Comparison of ENCODE assay signal across 14 mouse cellular contexts in the genomic region with DNA sequence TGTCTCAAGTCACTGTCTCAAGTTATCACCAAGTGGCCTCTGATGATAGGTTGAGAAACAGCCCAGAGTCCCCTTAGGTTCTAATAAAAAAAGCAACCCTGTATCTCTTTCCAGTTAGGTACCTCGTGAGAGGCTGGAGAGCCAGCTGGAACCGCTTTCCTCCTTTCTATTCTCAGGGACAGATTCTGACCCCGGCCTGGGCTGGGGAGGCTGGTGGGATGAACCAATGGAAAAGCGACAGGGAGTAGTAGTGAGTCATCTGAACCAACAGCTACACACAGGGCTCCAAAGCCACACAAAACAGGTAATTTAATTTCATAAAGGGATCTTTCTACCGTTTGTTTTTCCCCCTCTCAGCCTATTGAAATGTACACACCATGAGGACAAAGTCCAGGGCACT. TPM values are rescaled to one million over a fixed set of nuclear protein-coding genes. Genes with fewer than 3 reads are reported as not detected.
DNase-seq lines count a peak whose midpoint lies in the region; ATAC-seq and TF ChIP-seq lines count a peak whose summit lies in the region.
"Had no signal": no experiment of that assay in that cellular context is flagged by ENCODE, and none has a peak within 500 bp of the region (broad histone marks: within the 10 kb centered on the region; RNA-seq: fewer than 3 reads in every experiment).

No protein-coding gene starts in this region.

- no peak overlapping the region for H3K4me2 ChIP-seq in heart, embryonic 12.5 days
- H3K4me2 ChIP-seq in forebrain, embryonic 13.5 days = no peak overlapping the region

- peaks cover 3% of the 10 kb centered on the region; the same call in 1 of the 2 replicates for H3K36me3 ChIP-seq in heart, adult 2 months (ENCODE audit: control insufficient read depth, insufficient read depth, low read length)
- H3K36me3 ChIP-seq in heart, embryonic 12.5 days = no peaks in the 10 kb centered on the region
- no peaks in the 10 kb centered on the region for H3K36me3 ChIP-seq in forebrain, embryonic 13.5 days (ENCODE audit: poor library complexity, severe bottlenecking)

- peak in 1 of 2 experiments; percentile 63 for DNase-seq in heart, adult 2 months
- peak; percentile 41 for DNase-seq in MN1 (ENCODE audit: low spot score)
- peak; percentile 19 for DNase-seq in large intestine, adult 2 months (ENCODE audit: low read depth, low spot score)
- no peak for DNase-seq in urinary bladder, adult 18-20 months (ENCODE audit: low spot score in 2 of 2)
- DNase-seq in right cerebral cortex, postnatal 10 days (ENCODE audit: low spot score in 2 of 2) = no peak
- DNase-seq: cerebellum, adult 11 months; gastrocnemius, postnatal 25 days; kidney, postnatal 14 days had no signal

- no peak for TF ChIP-seq CTCF in heart, adult 2 months (IDR thresholded peaks at IDR 0.05)

- no peak for TF ChIP-seq EP300 in heart, adult 2 months (IDR thresholded peaks at IDR 0.05; ENCODE audit: insufficient read depth, low read depth, low read length)

- no peak for TF ChIP-seq POLR2A in heart, adult 2 months (IDR thresholded peaks at IDR 0.05; ENCODE audit: insufficient read depth, low read depth, low read length)

- no peak overlapping the region for H3K9ac ChIP-seq in heart, adult 2 months (ENCODE audit: low read depth, low read length)
- no peak overlapping the region for H3K9ac ChIP-seq in heart, embryonic 12.5 days
- no peak overlapping the region for H3K9ac ChIP-seq in forebrain, embryonic 13.5 days

- H3K9me3 ChIP-seq in heart, embryonic 12.5 days (replicated peaks) = no peaks in the 10 kb centered on the region
- H3K9me3 ChIP-seq in forebrain, embryonic 13.5 days (replicated peaks) = no peaks in the 10 kb centered on the region

- no peaks in the 10 kb centered on the region; the same call in 1 of the 2 replicates for H3K4me1 ChIP-seq in heart, adult 2 months (ENCODE audit: control insufficient read depth, insufficient read depth, low read length)
- peaks cover 2% of the 10 kb centered on the region; the same call in 1 of the 2 replicates for H3K4me1 ChIP-seq in heart, embryonic 12.5 days (replicated peaks)
- H3K4me1 ChIP-seq in forebrain, embryonic 13.5 days = peaks cover 43% of the 10 kb centered on the region

- H3K4me3 ChIP-seq in heart, adult 2 months = no peak overlapping the region
- no peak overlapping the region for H3K4me3 ChIP-seq in heart, embryonic 12.5 days
- H3K4me3 ChIP-seq in forebrain, embryonic 13.5 days = no peak overlapping the region
- H3K4me3 ChIP-seq: myocyte had no signal

- H3K79me2 ChIP-seq in heart, adult 2 months (replicated peaks; ENCODE audit: control insufficient read depth, insufficient read depth, low read length) = no peaks in the 10 kb centered on the region

- peak overlapping the region; percentile 49 for H3K27ac ChIP-seq in heart, adult 2 months
- H3K27ac ChIP-seq in heart, embryonic 12.5 days (ENCODE audit: poor library complexity, severe bottlenecking) = no peak overlapping the region
- peak overlapping the region; percentile 86 for H3K27ac ChIP-seq in forebrain, embryonic 13.5 days

- no peak for ATAC-seq in heart, embryonic 12.5 days (ENCODE audit: insufficient number of reproducible peaks, low FRiP score)
- ATAC-seq in forebrain, embryonic 13.5 days = no peak
- no peak for ATAC-seq in frontal cortex, adult (ENCODE audit: low TSS enrichment)
- ATAC-seq: lung, postnatal 0 days had no signal

- H3K27me3 ChIP-seq in heart, adult 2 months (ENCODE audit: control insufficient read depth, insufficient read depth, low read length) = no peaks in the 10 kb centered on the region
- no peaks in the 10 kb centered on the region for H3K27me3 ChIP-seq in heart, embryonic 12.5 days (replicated peaks)
- H3K27me3 ChIP-seq in forebrain, embryonic 13.5 days = no peaks in the 10 kb centered on the region
- H3K27me3 ChIP-seq: CH12.LX had no signal

- 43% methylated on average over 5 of the region's 5 CpGs for WGBS in heart, adult 2 months
- WGBS in heart, embryonic 12.5 days = 62% methylated on average over 5 of the region's 5 CpGs
- 24% methylated on average over 5 of the region's 5 CpGs for WGBS in forebrain, embryonic 13.5 days
- WGBS in large intestine, adult 2 months = 16% methylated on average over 5 of the region's 5 CpGs

- intact Hi-C loops in heart, adult 2 months (cut with DNase I) = no loop called here

RNA-seq across cellular contexts. Expression of a gene that starts 56.7 kb away (rescaled TPM):
- total RNA-seq in heart, adult 2 months (2021) = not detected
- polyA plus RNA-seq in heart, adult 2 months (2012; rRNA removed) = not detected in 2 replicates
- not detected in 2 replicates for polyA plus RNA-seq in heart, embryonic 12.5 days (2016; fragmentation: Nextera tagmentation; extraction: Ambion mirVana)
- polyA plus RNA-seq in forebrain, embryonic 13.5 days (2015; fragmentation: Nextera tagmentation; extraction: Ambion mirVana) = 10.0 and 12.8 TPM in 2 replicates
- polyA plus RNA-seq in large intestine, adult 2 months (2012; rRNA removed) = 1.2 and 1.4 TPM in 2 replicates
- total RNA-seq: CH12.LX; gastrocnemius, postnatal 25 days had no signal
- polyA plus RNA-seq: myocyte had no signal

Comparison
In these comparisons a context has a peak if more than half of its experiments do, and no peak if none do; other contexts are left out.
1. DNase-seq: peak in MN1 (single experiment) and large intestine, adult 2 months (single experiment); none in urinary bladder, adult 18-20 months (0 of 2) and right cerebral cortex, postnatal 10 days (0 of 2).